Mouse (Mus musculus) cerebellum, adult 9-11 months (tissue): ENCODE results near the gene Tcl1b5.
"Not testable (repeated sequence)": the region's sequence is repeated elsewhere in the genome, so short reads cannot be mapped to it uniquely, and the experiment has no call there.

Experiments used
- DNase-seq: peaks from one replicate; pipeline ENCODE4 v3.0.0; 2022

Tcl1b5 gene

GRCm38 (mm10) chr12:105176044-105176443 is at the start of gene Tcl1b5:
Tcl1b5 (plus strand) TSS chr12:105176344.
- DNase-seq: not testable (repeated sequence)

- no peak for DNase-seq
These were observed 49.6 kb upstream of the Tcl1b5 start for GRCm38 (mm10) chr12:105126516-105126915.

- DNase-seq: no peak
These were observed 48.5 kb upstream of the Tcl1b5 start for GRCm38 (mm10) chr12:105127607-105128006.

- DNase-seq: not testable (repeated sequence)
These were observed 46.5 kb upstream of the Tcl1b5 start for GRCm38 (mm10) chr12:105129494-105130205.

GRCm38 (mm10) chr12:105134167-105134566 is 42.0 kb upstream of the Tcl1b5 start:
- DNase-seq: not testable (repeated sequence)

GRCm38 (mm10) chr12:105134826-105135225 is 41.3 kb upstream of the Tcl1b5 start:
- not testable (repeated sequence) for DNase-seq

GRCm38 (mm10) chr12:105137729-105138128 is 38.4 kb upstream of the Tcl1b5 start:
- not testable (repeated sequence) for DNase-seq

- DNase-seq: no peak
These were observed 33.0 kb upstream of the Tcl1b5 start for GRCm38 (mm10) chr12:105143096-105143495.

GRCm38 (mm10) chr12:105144928-105145327 is 31.2 kb upstream of the Tcl1b5 start:
- not testable (repeated sequence) for DNase-seq

- no peak for DNase-seq
These were observed 30.4 kb upstream of the Tcl1b5 start, which contains the start of gene Tcl1b2 for GRCm38 (mm10) chr12:105145714-105146113. Tcl1b2 (plus strand) TSS chr12:105146014.

- not testable (repeated sequence) for DNase-seq
These were observed 20.9 kb upstream of the Tcl1b5 start for GRCm38 (mm10) chr12:105155286-105155685.

- DNase-seq: no peak
These were observed 17.3 kb upstream of the Tcl1b5 start for GRCm38 (mm10) chr12:105158842-105159241.

- DNase-seq: no peak
These were observed 16.8 kb upstream of the Tcl1b5 start, which contains the start of gene Tcl1b1 for GRCm38 (mm10) chr12:105159390-105159789. Tcl1b1 (plus strand) TSS chr12:105159690.

GRCm38 (mm10) chr12:105166734-105167133 is 9.4 kb upstream of the Tcl1b5 start:
- no peak for DNase-seq

- no peak for DNase-seq
These were observed 2.8 kb upstream of the Tcl1b5 start for GRCm38 (mm10) chr12:105173366-105173765.

GRCm38 (mm10) chr12:105174318-105174717 is 1.8 kb upstream of the Tcl1b5 start:
- DNase-seq: peak; percentile 5

- DNase-seq: not testable (repeated sequence)
These were observed 5.0 kb downstream of the Tcl1b5 start for GRCm38 (mm10) chr12:105181040-105181644.

- DNase-seq: not testable (repeated sequence)
These were observed 12.8 kb downstream of the Tcl1b5 start for GRCm38 (mm10) chr12:105188980-105189379.

GRCm38 (mm10) chr12:105190743-105191142 is 14.6 kb downstream of the Tcl1b5 start, which contains the start of gene Tcl1b3:
Tcl1b3 (plus strand) TSS chr12:105191043.
- not testable (repeated sequence) for DNase-seq

GRCm38 (mm10) chr12:105199684-105200497 is 23.7 kb downstream of the Tcl1b5 start:
- DNase-seq: not testable (repeated sequence)

GRCm38 (mm10) chr12:105201657-105202056 is 25.5 kb downstream of the Tcl1b5 start, which contains the start of gene Tcl1b4:
Tcl1b4 (plus strand) TSS chr12:105201957.
- not testable (repeated sequence) for DNase-seq

GRCm38 (mm10) chr12:105207071-105207470 is 30.9 kb downstream of the Tcl1b5 start:
- no peak for DNase-seq

- DNase-seq: no peak
These were observed 32.3 kb downstream of the Tcl1b5 start for GRCm38 (mm10) chr12:105208441-105208840.
